Mouse (Mus musculus) induced T-regulatory cell, adult 2 months (primary cell): ENCODE results near the gene Prcp.

ENCODE experiments used
- DNase-seq: peaks from one replicate; pipeline ENCODE4 v3.0.0-alpha.2; 2012; ENCODE audit warnings: low read depth

Prcp gene

GRCm38 (mm10) chr7:92874116-92874675, at the start of gene Prcp, which contains the start of gene Ddias:
Gene Prcp, plus strand, starts transcription at chr7:92874470.
Gene Ddias, minus strand, starts transcription at chr7:92874247.
- DNase-seq, result peak; percentile 97

GRCm38 (mm10) chr7:92826248-92826647, 48.0 kb upstream of the Prcp start:
- no peak for DNase-seq

GRCm38 (mm10) chr7:92827981-92828380, 46.3 kb upstream of the Prcp start:
- no peak for DNase-seq

- no peak for DNase-seq
Measured at GRCm38 (mm10) chr7:92832395-92832794, 41.9 kb upstream of the Prcp start.

GRCm38 (mm10) chr7:92834391-92834790, 39.9 kb upstream of the Prcp start:
- DNase-seq, result no peak

GRCm38 (mm10) chr7:92836447-92836846, 37.8 kb upstream of the Prcp start:
- DNase-seq, result no peak

- no peak for DNase-seq
Measured at GRCm38 (mm10) chr7:92837226-92837625, 37.0 kb upstream of the Prcp start.

- DNase-seq, result no peak
Measured at GRCm38 (mm10) chr7:92837907-92838306, 36.4 kb upstream of the Prcp start.

GRCm38 (mm10) chr7:92842254-92842653, 32.0 kb upstream of the Prcp start:
- no peak for DNase-seq

GRCm38 (mm10) chr7:92848246-92848645, 26.0 kb upstream of the Prcp start:
- DNase-seq, result no peak

GRCm38 (mm10) chr7:92866526-92866925, 7.7 kb upstream of the Prcp start:
- peak; percentile 71 for DNase-seq

GRCm38 (mm10) chr7:92870161-92870560, 4.1 kb upstream of the Prcp start:
- peak; percentile 64 for DNase-seq

GRCm38 (mm10) chr7:92871596-92871995, 2.7 kb upstream of the Prcp start:
- DNase-seq, result no peak

GRCm38 (mm10) chr7:92874761-92875408, 615 bp downstream of the Prcp start:
- DNase-seq, result peak; percentile 98

GRCm38 (mm10) chr7:92876066-92876465, 1.8 kb downstream of the Prcp start:
- peak; percentile 29 for DNase-seq

- DNase-seq, result peak; percentile 15
Measured at GRCm38 (mm10) chr7:92876538-92876937, 2.3 kb downstream of the Prcp start.

GRCm38 (mm10) chr7:92878575-92879285, 4.5 kb downstream of the Prcp start:
- DNase-seq, result no peak

- DNase-seq, result no peak
Measured at GRCm38 (mm10) chr7:92883850-92884716, 9.8 kb downstream of the Prcp start.

- DNase-seq, result no peak
Measured at GRCm38 (mm10) chr7:92884998-92885660, 10.9 kb downstream of the Prcp start.

- DNase-seq, result no peak
Measured at GRCm38 (mm10) chr7:92886801-92887200, 12.5 kb downstream of the Prcp start.

GRCm38 (mm10) chr7:92887230-92887629, 13.0 kb downstream of the Prcp start:
- DNase-seq, result no peak

- no peak for DNase-seq
Measured at GRCm38 (mm10) chr7:92890211-92890610, 15.9 kb downstream of the Prcp start.
